Mouse (Mus musculus): ENCODE measurements around the gene Slc25a48. TPM values are rescaled to one million over a fixed set of nuclear protein-coding genes. Genes with fewer than 3 reads are reported as not detected.

Gene Slc25a48
- polyA plus RNA-seq, 1 experiment from 2014 or later: not detected

DNA sequence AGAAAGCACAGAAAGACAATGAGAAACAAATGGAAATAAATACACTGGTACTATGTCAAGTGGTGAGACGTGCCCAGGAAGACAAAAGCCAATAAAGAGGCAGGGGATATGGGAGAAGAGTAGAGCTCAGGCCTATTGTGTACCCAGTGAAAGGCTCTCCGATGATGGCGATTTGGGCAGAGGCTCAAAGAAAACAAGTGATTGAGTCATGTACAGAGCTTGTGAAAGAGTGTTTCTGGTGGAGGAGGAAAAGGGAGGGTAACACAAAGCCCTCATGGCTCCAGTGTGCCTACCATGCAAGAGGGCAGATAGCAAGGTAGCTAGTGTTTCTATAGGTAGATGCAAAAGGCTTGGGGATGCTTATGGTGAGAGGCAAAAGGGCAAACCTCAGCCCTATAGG, 56.3 kb downstream of the Slc25a48 start:
- no peak for ATAC-seq
- H3K9ac ChIP-seq (replicated peaks; ENCODE audit: low read depth): no peak overlapping the region
- WGBS: 55% methylated on average over 3 of the region's 3 CpGs
- no peak for DNase-seq (ENCODE audit: low spot score)
- H3K9me3 ChIP-seq (ENCODE audit: low read length): no peaks in the 10 kb centered on the region
- no peaks in the 10 kb centered on the region for H3K27me3 ChIP-seq (replicated peaks; ENCODE audit: insufficient read depth, low read length)
- H3K27ac ChIP-seq (ENCODE audit: low read length): no peak overlapping the region
- TF ChIP-seq CTCF (IDR thresholded peaks at IDR 0.05) (no peak), EP300 (IDR thresholded peaks at IDR 0.05) (no peak)
- H3K4me2 ChIP-seq (replicated peaks; ENCODE audit: low read depth, low read length): no peak overlapping the region
- no peaks in the 10 kb centered on the region for H3K36me3 ChIP-seq (ENCODE audit: insufficient read depth, low read length)
- H3K4me3 ChIP-seq (ENCODE audit: low read depth, low read length): no peak overlapping the region
- no peaks in the 10 kb centered on the region for H3K4me1 ChIP-seq (ENCODE audit: insufficient read depth, low read depth, low read length)

- Histone ChIP-seq H3K9ac (replicated peaks; ENCODE audit: low read depth) (no peak overlapping the region), H3K4me3 (ENCODE audit: low read depth, low read length) (no peak overlapping the region), H3K4me1 (ENCODE audit: insufficient read depth, low read depth, low read length) (no peaks in the 10 kb centered on the region), H3K27ac (ENCODE audit: low read length) (no peak overlapping the region), H3K9me3 (ENCODE audit: low read length) (no peaks in the 10 kb centered on the region), H3K27me3 (replicated peaks; ENCODE audit: insufficient read depth, low read length) (no peaks in the 10 kb centered on the region), H3K36me3 (ENCODE audit: insufficient read depth, low read length) (no peaks in the 10 kb centered on the region), H3K4me2 (replicated peaks; ENCODE audit: low read depth, low read length) (no peak overlapping the region)
- ATAC-seq (no peak), DNase-seq (ENCODE audit: low spot score) (no peak)
- TF ChIP-seq EP300 (IDR thresholded peaks at IDR 0.05) (no peak), CTCF (IDR thresholded peaks at IDR 0.05) (peak; percentile 47)
- WGBS: 53% methylated on average over 3 of the region's 3 CpGs
Measured at GRCm38 (mm10) chr13:56500132-56500531, 62.0 kb downstream of the Slc25a48 start.

GRCm38 (mm10) chr13:56500636-56501035, 62.5 kb downstream of the Slc25a48 start:
- Histone ChIP-seq H3K36me3 (ENCODE audit: insufficient read depth, low read length) (no peaks in the 10 kb centered on the region), H3K4me3 (ENCODE audit: low read depth, low read length) (no peak overlapping the region), H3K27me3 (replicated peaks; ENCODE audit: insufficient read depth, low read length) (no peaks in the 10 kb centered on the region), H3K4me1 (ENCODE audit: insufficient read depth, low read depth, low read length) (no peaks in the 10 kb centered on the region), H3K4me2 (replicated peaks; ENCODE audit: low read depth, low read length) (no peak overlapping the region), H3K9ac (replicated peaks; ENCODE audit: low read depth) (no peak overlapping the region), H3K9me3 (ENCODE audit: low read length) (no peaks in the 10 kb centered on the region), H3K27ac (ENCODE audit: low read length) (no peak overlapping the region)
- TF ChIP-seq CTCF (IDR thresholded peaks at IDR 0.05) (no peak), EP300 (IDR thresholded peaks at IDR 0.05) (no peak)
- 59% methylated on average over 8 of the region's 8 CpGs for WGBS
- DNase-seq (ENCODE audit: low spot score) (no peak), ATAC-seq (no peak)

DNA sequence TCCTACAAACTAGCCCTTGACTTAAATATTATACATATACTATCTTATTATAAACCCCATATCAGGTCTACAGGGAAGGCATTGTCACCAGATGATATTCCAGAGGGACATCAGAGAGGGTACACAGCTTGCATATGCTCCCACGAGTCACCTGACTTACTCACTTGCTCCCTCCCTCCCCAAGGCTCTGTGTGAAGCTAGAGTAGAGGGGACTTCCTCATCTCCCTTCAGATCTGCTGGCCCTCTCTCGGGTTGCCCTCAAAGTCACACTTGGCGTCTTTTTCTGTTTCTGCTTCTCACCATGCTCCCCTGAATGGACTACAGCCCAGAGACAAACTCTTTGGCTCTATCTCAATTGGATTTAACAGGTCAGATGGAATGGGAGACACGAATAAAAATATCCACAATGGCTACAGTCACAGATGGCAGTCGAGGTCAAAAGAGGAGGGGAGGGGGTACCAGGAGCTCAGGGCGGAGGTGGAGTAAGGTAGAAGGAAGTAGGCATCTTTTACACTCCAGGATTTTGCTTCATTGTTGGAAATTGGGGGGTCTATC, 63.8 kb downstream of the Slc25a48 start:
- H3K4me2 ChIP-seq (replicated peaks; ENCODE audit: low read depth, low read length): no peak overlapping the region
- H3K27me3 ChIP-seq (replicated peaks; ENCODE audit: insufficient read depth, low read length): no peaks in the 10 kb centered on the region
- H3K4me1 ChIP-seq (ENCODE audit: insufficient read depth, low read depth, low read length): no peaks in the 10 kb centered on the region
- no peak for TF ChIP-seq EP300 (IDR thresholded peaks at IDR 0.05)
- no peak for TF ChIP-seq CTCF (IDR thresholded peaks at IDR 0.05)
- no peak overlapping the region for H3K4me3 ChIP-seq (ENCODE audit: low read depth, low read length)
- WGBS: 59% methylated on average over 6 of the region's 6 CpGs
- no peak overlapping the region for H3K27ac ChIP-seq (ENCODE audit: low read length)
- H3K9me3 ChIP-seq (ENCODE audit: low read length): no peaks in the 10 kb centered on the region
- DNase-seq (ENCODE audit: low spot score): no peak
- no peaks in the 10 kb centered on the region for H3K36me3 ChIP-seq (ENCODE audit: insufficient read depth, low read length)
- H3K9ac ChIP-seq (replicated peaks; ENCODE audit: low read depth): no peak overlapping the region
- no peak for ATAC-seq

- no peaks in the 10 kb centered on the region for H3K36me3 ChIP-seq (ENCODE audit: insufficient read depth, low read length)
- DNase-seq (ENCODE audit: low spot score) (no peak), ATAC-seq (no peak)
- no peak overlapping the region for H3K9ac ChIP-seq (replicated peaks; ENCODE audit: low read depth)
- H3K27me3 ChIP-seq (replicated peaks; ENCODE audit: insufficient read depth, low read length): no peaks in the 10 kb centered on the region
- 53% methylated on average over 6 of the region's 6 CpGs for WGBS
- no peak overlapping the region for H3K4me3 ChIP-seq (ENCODE audit: low read depth, low read length)
- H3K27ac ChIP-seq (ENCODE audit: low read length): no peak overlapping the region
- TF ChIP-seq EP300 (IDR thresholded peaks at IDR 0.05) (no peak), CTCF (IDR thresholded peaks at IDR 0.05) (no peak)
- no peaks in the 10 kb centered on the region for H3K9me3 ChIP-seq (ENCODE audit: low read length)
- no peaks in the 10 kb centered on the region for H3K4me1 ChIP-seq (ENCODE audit: insufficient read depth, low read depth, low read length)
- H3K4me2 ChIP-seq (replicated peaks; ENCODE audit: low read depth, low read length): no peak overlapping the region
Measured at GRCm38 (mm10) chr13:56506871-56507496, 68.8 kb downstream of the Slc25a48 start.

DNA sequence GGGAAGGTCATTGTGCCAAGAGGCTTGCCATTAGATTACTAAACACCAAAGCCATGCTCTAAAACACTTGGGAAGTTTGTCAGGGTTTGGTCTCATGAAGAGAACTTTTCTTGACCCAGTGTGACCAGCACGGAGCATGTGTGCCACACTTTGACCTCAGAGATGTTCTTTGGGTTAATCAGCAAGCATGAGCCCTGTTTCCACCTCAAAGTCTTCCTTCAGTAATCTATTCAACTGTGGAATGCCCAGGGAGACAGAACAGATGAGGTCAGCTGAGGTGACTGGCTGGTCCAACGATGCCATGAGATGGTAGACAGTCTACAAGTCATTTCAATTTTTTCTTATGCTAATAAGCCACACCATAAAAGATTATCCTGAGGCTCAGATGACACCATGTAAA, 71.6 kb downstream of the Slc25a48 start:
- H3K27me3 ChIP-seq (replicated peaks; ENCODE audit: insufficient read depth, low read length): no peaks in the 10 kb centered on the region
- ATAC-seq (no peak), DNase-seq (ENCODE audit: low spot score) (no peak)
- H3K27ac ChIP-seq (ENCODE audit: low read length): no peak overlapping the region
- no peaks in the 10 kb centered on the region for H3K36me3 ChIP-seq (ENCODE audit: insufficient read depth, low read length)
- H3K9me3 ChIP-seq (ENCODE audit: low read length): no peaks in the 10 kb centered on the region
- no peak overlapping the region for H3K4me2 ChIP-seq (replicated peaks; ENCODE audit: low read depth, low read length)
- H3K4me3 ChIP-seq (ENCODE audit: low read depth, low read length): no peak overlapping the region
- TF ChIP-seq CTCF (IDR thresholded peaks at IDR 0.05) (no peak), EP300 (IDR thresholded peaks at IDR 0.05) (no peak)
- no peaks in the 10 kb centered on the region for H3K4me1 ChIP-seq (ENCODE audit: insufficient read depth, low read depth, low read length)
- 70% methylated on average over 2 of the region's 2 CpGs for WGBS
- H3K9ac ChIP-seq (replicated peaks; ENCODE audit: low read depth): no peak overlapping the region

Data from lung, postnatal 0 days (tissue).